Comparison of ENCODE assay signal across 11 mouse cellular contexts in genomic region chr2:148743001-148743400, GRCm38 (mm10). TPM values are rescaled to one million over a fixed set of nuclear protein-coding genes. Genes with fewer than 3 reads are reported as not detected.
DNase-seq lines count a peak whose midpoint lies in the region.
"Had no signal": no experiment of that assay in that cellular context is flagged by ENCODE, and none has a peak within 500 bp of the region (broad histone marks: within the 10 kb centered on the region; RNA-seq: fewer than 3 reads in every experiment).

No protein-coding gene starts in this region.

- DNase-seq in heart, adult 11 months: peak; percentile 74
- no peak for DNase-seq in heart, postnatal 4 days
- DNase-seq in MN1 (ENCODE audit: low spot score): peak; percentile 62
- DNase-seq in cerebellum, postnatal 14 days: peak; percentile 92 to 94
- peak; percentile 50 to 70 for DNase-seq in left cerebral cortex, postnatal 14 days (ENCODE audit: low spot score in 2 of 2)
- DNase-seq in thymus, postnatal 10 days (ENCODE audit: low spot score in 2 of 2): no peak
- no peak for DNase-seq in adrenal gland, adult 18-20 months (ENCODE audit: low spot score in 2 of 2)
- DNase-seq in thymus, postnatal 4 days: no peak
- DNase-seq: lung, adult 2 months had no signal

- intact Hi-C loops in left cerebral cortex, postnatal 14 days (cut with DNase I): no loop called here

RNA-seq across cellular contexts. Expression of gene Cstl1, which starts 7.2 kb away (rescaled TPM):
- total RNA-seq in heart, postnatal 4 days (2021): not detected
- total RNA-seq in left cerebral cortex, postnatal 14 days (2021): not detected
- under 1 TPM in 1 of 2 experiments, not detected in 1; 0.50 TPM for total RNA-seq in adrenal gland, adult 18-20 months (2021)
- total RNA-seq: heart, postnatal 25 days; layer of hippocampus, postnatal 14 days had no signal

RNA-seq across cellular contexts. Expression of gene Napb, which starts 10.7 kb away (rescaled TPM):
- 1 to 10 TPM; 2.5 to 2.6 TPM for total RNA-seq in heart, postnatal 4 days (2021)
- 100 to 1,000 TPM; 286 to 309 TPM for total RNA-seq in left cerebral cortex, postnatal 14 days (2021)
- total RNA-seq in adrenal gland, adult 18-20 months (2021): 1 to 10 TPM; 5.6 to 6.0 TPM

RNA-seq across cellular contexts. Expression of gene Cst11, which starts 28.3 kb away (rescaled TPM):
- not detected for total RNA-seq in heart, postnatal 4 days (2021)
- total RNA-seq in left cerebral cortex, postnatal 14 days (2021): not detected
- not detected for total RNA-seq in adrenal gland, adult 18-20 months (2021)
- total RNA-seq: heart, postnatal 25 days; layer of hippocampus, postnatal 14 days had no signal

RNA-seq across cellular contexts. Expression of gene 8030411F24Rik, which starts 38.8 kb away (rescaled TPM):
- not detected for total RNA-seq in heart, postnatal 4 days (2021)
- not detected for total RNA-seq in left cerebral cortex, postnatal 14 days (2021)
- not detected for total RNA-seq in adrenal gland, adult 18-20 months (2021)
- total RNA-seq: heart, postnatal 25 days; layer of hippocampus, postnatal 14 days had no signal

RNA-seq across cellular contexts. Expression of gene Cst12, which starts 46.2 kb away (rescaled TPM):
- total RNA-seq in heart, postnatal 4 days (2021): 1 to 10 TPM; 1.4 to 1.7 TPM
- under 1 TPM in 1 of 2 experiments, not detected in 1; 0.70 TPM for total RNA-seq in left cerebral cortex, postnatal 14 days (2021)
- total RNA-seq in adrenal gland, adult 18-20 months (2021): not detected

Comparison
In these comparisons a context has a peak if more than half of its experiments do, and no peak if none do; other contexts are left out.
1. DNase-seq: peak in heart, adult 11 months (single experiment), MN1 (single experiment), cerebellum, postnatal 14 days (2 of 2) and left cerebral cortex, postnatal 14 days (2 of 2); none in heart, postnatal 4 days (single experiment), thymus, postnatal 10 days (0 of 2), adrenal gland, adult 18-20 months (0 of 2) and thymus, postnatal 4 days (single experiment).
2. RNA of gene Napb, which starts 10.7 kb away (total RNA-seq): 286 to 309 TPM in left cerebral cortex, postnatal 14 days; 5.6 to 6.0 TPM in adrenal gland, adult 18-20 months and 2.5 to 2.6 TPM in heart, postnatal 4 days; every median in the first group is over 10 times any median in the second.